Mouse (Mus musculus): ENCODE results near the gene Gm45618. TPM values are rescaled to one million over a fixed set of nuclear protein-coding genes. Genes with fewer than 3 reads are reported as not detected.

The Gm45618 gene
- total and polyA plus RNA-seq, 3 experiments: not detected

DNA sequence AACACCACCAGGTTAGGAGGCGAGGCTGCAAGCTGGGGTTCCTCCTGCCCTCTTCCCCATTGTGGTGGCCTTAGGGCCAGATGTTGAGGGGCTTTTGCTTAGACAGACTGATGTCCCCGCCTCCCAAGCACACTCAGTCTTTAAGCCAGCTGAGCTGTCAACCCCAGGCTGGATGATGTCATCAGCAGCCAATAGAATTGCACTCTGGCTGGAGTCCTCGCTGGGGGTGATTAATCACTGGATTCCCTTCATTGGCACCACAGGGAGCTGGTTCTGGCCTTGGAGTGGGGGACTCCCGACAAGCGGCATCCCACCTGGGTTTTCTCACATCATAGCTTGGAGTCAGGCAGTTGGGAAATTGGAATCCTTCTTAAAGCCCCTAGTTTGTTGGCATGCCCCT lies 31.6 kb downstream of the Gm45618 start:
- Histone ChIP-seq H3K79me2 (ENCODE audit: control insufficient read depth, insufficient read depth, low read length, poor library complexity) (no peaks in the 10 kb centered on the region), H3K4me3 (ENCODE audit: control insufficient read depth in 1 of 2, insufficient read depth in 1 of 2, low read depth in 2 of 2, low read length in 2 of 2) (no peak overlapping the region), H3K27me3 (ENCODE audit: control insufficient read depth in 1 of 2, insufficient read depth in 2 of 2, low read length in 2 of 2) (peaks cover 2 to 3% of the 10 kb centered on the region in 2 experiments), H3K36me3 (ENCODE audit: control insufficient read depth in 1 of 2, insufficient read depth in 2 of 2, low read length in 2 of 2) (peaks cover 0 to 23% of the 10 kb centered on the region in 2 experiments; a peak in 2 of 4 replicates), H3K27ac (ENCODE audit: control insufficient read depth, low read depth, low read length) (no peak overlapping the region), H3K4me1 (ENCODE audit: control insufficient read depth in 1 of 2, insufficient read depth in 2 of 2, low read length in 2 of 2) (peaks cover 27 to 41% of the 10 kb centered on the region in 2 experiments), H3K9me3 (replicated peaks; ENCODE audit: insufficient read depth, low read length) (no peaks in the 10 kb centered on the region), H3K9ac (ENCODE audit: control insufficient read depth, low read depth, low read length, poor library complexity, severe bottlenecking) (no peak overlapping the region)
- peak; percentile 26 for DNase-seq (ENCODE audit: low read depth, low spot score)
- TF ChIP-seq ETS1 (IDR thresholded peaks at IDR 0.05; ENCODE audit: low read depth, low read length) (peak; percentile 38), SIN3A (IDR thresholded peaks at IDR 0.05; ENCODE audit: low read length) (0 out of 2 replicates have a peak, but pooled peaks have one; percentile 21), JUND (IDR thresholded peaks at IDR 0.05; ENCODE audit: low read depth, low read length) (no peak)

GRCm38 (mm10) chr7:142087069-142087652 lies 33.4 kb downstream of the Gm45618 start:
- Histone ChIP-seq H3K27me3 (ENCODE audit: control insufficient read depth in 1 of 2, insufficient read depth in 2 of 2, low read length in 2 of 2) (no peaks in the 10 kb centered on the region), H3K27ac (ENCODE audit: control insufficient read depth, low read depth, low read length) (peak overlapping the region; percentile 73), H3K79me2 (ENCODE audit: control insufficient read depth, insufficient read depth, low read length, poor library complexity) (no peaks in the 10 kb centered on the region), H3K36me3 (ENCODE audit: control insufficient read depth in 1 of 2, insufficient read depth in 2 of 2, low read length in 2 of 2) (peaks cover 0 to 23% of the 10 kb centered on the region in 2 experiments; a peak in 2 of 4 replicates), H3K4me1 (ENCODE audit: control insufficient read depth in 1 of 2, insufficient read depth in 2 of 2, low read length in 2 of 2) (peaks cover 27 to 41% of the 10 kb centered on the region in 2 experiments), H3K4me3 (ENCODE audit: control insufficient read depth in 1 of 2, insufficient read depth in 1 of 2, low read depth in 2 of 2, low read length in 2 of 2) (no peak overlapping the region), H3K9me3 (replicated peaks; ENCODE audit: insufficient read depth, low read length) (no peaks in the 10 kb centered on the region), H3K9ac (ENCODE audit: control insufficient read depth, low read depth, low read length, poor library complexity, severe bottlenecking) (0 out of 2 replicates have a peak overlapping the region, but pooled peaks have one; percentile 6)
- peak; percentile 81 for DNase-seq (ENCODE audit: low read depth, low spot score)
- TF ChIP-seq CTCF (IDR thresholded peaks at IDR 0.05 in 2 of 3, conservative IDR thresholded peaks at IDR 0.05 in 1 of 3; ENCODE audit: control insufficient read depth in 1 of 3, insufficient read depth in 1 of 3, low read depth in 2 of 3, low read length in 3 of 3, poor library complexity in 1 of 3, severe bottlenecking in 1 of 3) (no peak), CHD2 (IDR thresholded peaks at IDR 0.05; ENCODE audit: low read length) (no peak), POLR2AphosphoS2 (IDR thresholded peaks at IDR 0.05; ENCODE audit: low read length) (no peak), MAX (IDR thresholded peaks at IDR 0.05; ENCODE audit: low read length) (no peak), TAL1 (IDR thresholded peaks at IDR 0.05; ENCODE audit: low read length) (peak; percentile 92), ZNF384 (IDR thresholded peaks at IDR 0.05; ENCODE audit: low read depth, low read length) (no peak), MEF2A (IDR thresholded peaks at IDR 0.05; ENCODE audit: extremely low read depth, insufficient replicate concordance, low read depth, low read length, poor library complexity, severe bottlenecking) (no peak), SMC3 (IDR thresholded peaks at IDR 0.05; ENCODE audit: low read depth, low read length) (no peak), USF2 (IDR thresholded peaks at IDR 0.05; ENCODE audit: borderline replicate concordance in 1 of 2, insufficient read depth in 1 of 2, low read depth in 1 of 2, low read length in 2 of 2) (no peak), BHLHE40 (IDR thresholded peaks at IDR 0.05; ENCODE audit: borderline replicate concordance, low read depth, low read length) (no peak), TBP (IDR thresholded peaks at IDR 0.05; ENCODE audit: low read depth, low read length) (no peak), MAZ (IDR thresholded peaks at IDR 0.05; ENCODE audit: low read depth, low read length) (no peak), JUND (IDR thresholded peaks at IDR 0.05; ENCODE audit: low read depth, low read length) (no peak), GATA1 (IDR thresholded peaks at IDR 0.05; ENCODE audit: low read depth, low read length) (peak; percentile 92), MYB (IDR thresholded peaks at IDR 0.05; ENCODE audit: low read depth, low read length) (no peak), CHD1 (IDR thresholded peaks at IDR 0.05; ENCODE audit: low read depth, low read length) (no peak), MXI1 (IDR thresholded peaks at IDR 0.05; ENCODE audit: low read depth, low read length) (peak; percentile 37; the same call in 1 of the 2 replicates), RCOR1 (IDR thresholded peaks at IDR 0.05; ENCODE audit: low read depth, low read length) (peak; percentile 60), E2F4 (IDR thresholded peaks at IDR 0.05; ENCODE audit: borderline replicate concordance, low read depth, low read length) (no peak), ZMIZ1 (IDR thresholded peaks at IDR 0.05; ENCODE audit: low read depth, low read length) (no peak), GABPA (IDR thresholded peaks at IDR 0.05; ENCODE audit: low read depth, low read length) (no peak), ELF1 (IDR thresholded peaks at IDR 0.05; ENCODE audit: low read depth, low read length) (no peak), EP300 (IDR thresholded peaks at IDR 0.05; ENCODE audit: low read depth in 1 of 2, low read length in 2 of 2) (peak; percentile 86 to 89), UBTF (IDR thresholded peaks at IDR 0.05; ENCODE audit: borderline replicate concordance, insufficient read depth, low read depth, low read length) (no peak), ETS1 (IDR thresholded peaks at IDR 0.05; ENCODE audit: low read depth, low read length) (peak; percentile 78), SIN3A (IDR thresholded peaks at IDR 0.05; ENCODE audit: low read length) (no peak), NELFE (IDR thresholded peaks at IDR 0.05; ENCODE audit: low read depth, low read length) (no peak), RAD21 (IDR thresholded peaks at IDR 0.05; ENCODE audit: low read depth, low read length) (no peak), HCFC1 (IDR thresholded peaks at IDR 0.05; ENCODE audit: low read depth, low read length) (no peak), POLR2AphosphoS5 (IDR thresholded peaks at IDR 0.05; ENCODE audit: borderline replicate concordance, low read depth, low read length) (no peak), TCF12 (IDR thresholded peaks at IDR 0.05; ENCODE audit: low read depth, low read length) (peak; percentile 94)

Measured in MEL (cell line).